Mouse (Mus musculus): ENCODE results near the gene Olfr283. TPM values are rescaled to one million over a fixed set of nuclear protein-coding genes. Genes with fewer than 3 reads are reported as not detected.
A peak's percentile ranks its signal among the peaks of the same experiment; 100 is the strongest.

Gene Olfr283
- total RNA-seq (2014; rRNA removed) (not detected in 2 replicates), polyA plus RNA-seq (2012; rRNA removed) (not detected in 2 replicates)

DNA sequence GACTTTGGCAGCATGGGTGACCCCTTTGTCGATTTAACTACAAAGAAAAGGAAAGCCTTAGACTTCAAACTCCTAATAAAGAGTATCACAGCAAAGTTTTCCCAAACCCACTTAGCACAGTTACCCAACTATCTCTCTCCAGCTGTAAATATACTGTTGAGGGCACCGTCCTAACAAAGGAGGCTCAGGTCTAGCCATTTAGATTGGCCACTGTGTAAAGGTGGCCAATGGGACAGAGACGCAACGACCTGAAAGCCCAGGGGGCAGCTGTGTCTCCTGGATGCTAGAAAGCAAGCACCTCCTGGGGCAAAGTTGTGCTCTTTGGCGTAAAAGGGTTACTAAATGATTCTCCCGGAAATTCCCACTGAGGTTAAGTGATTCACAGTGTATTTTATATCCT is at the start of gene Olfr283:
Gene Olfr283, minus strand, starts transcription at position 101 of the 400 bp plus-strand sequence.
- no peaks in the 10 kb centered on the region for H3K27me3 ChIP-seq (ENCODE audit: control insufficient read depth, insufficient read depth, low read length)
- H3K79me2 ChIP-seq (ENCODE audit: control insufficient read depth, insufficient read depth, low read length), result no peaks in the 10 kb centered on the region
- TF ChIP-seq POLR2A (IDR thresholded peaks at IDR 0.05; ENCODE audit: extremely low read depth, insufficient read depth, low read length) (no peak), CTCF (IDR thresholded peaks at IDR 0.05; ENCODE audit: low read depth, low read length) (no peak)
- no peak within 1 kb of the TSS for H3K27ac ChIP-seq (replicated peaks; ENCODE audit: insufficient read depth, low read depth, low read length)
- WGBS, result 80% methylated on average over 6 of the region's 6 CpGs
- H3K9ac ChIP-seq (ENCODE audit: low read depth, low read length), result no peak within 1 kb of the TSS
- no peaks in the 10 kb centered on the region for H3K36me3 ChIP-seq (ENCODE audit: control insufficient read depth, insufficient read depth, low read length)
- no peaks in the 10 kb centered on the region for H3K4me1 ChIP-seq (ENCODE audit: control insufficient read depth, insufficient read depth, low read length)
- DNase-seq (ENCODE audit: extremely low read depth, low read depth, low spot score), result no peak
- no peak within 1 kb of the TSS for H3K4me3 ChIP-seq (ENCODE audit: insufficient read depth, low read depth, low read length)

DNA sequence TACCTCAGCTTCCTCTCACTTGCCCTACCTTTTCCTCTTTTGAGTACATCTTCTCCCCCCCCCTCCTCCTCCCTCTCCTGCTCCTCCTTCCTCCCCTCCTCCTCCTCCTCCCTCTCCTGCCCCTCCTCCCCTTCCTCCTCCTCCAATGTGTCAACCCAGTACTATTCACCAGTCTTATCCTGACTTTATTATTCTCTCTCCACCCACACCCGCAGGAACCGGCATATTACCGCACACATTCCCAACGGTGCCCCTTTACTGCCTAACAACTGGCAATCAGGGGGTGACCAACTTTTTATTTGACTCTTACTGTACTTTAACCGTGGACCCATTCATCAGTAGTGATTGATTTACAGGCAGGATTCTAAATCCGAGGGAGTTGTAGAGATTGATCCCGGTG is 44.4 kb upstream of the Olfr283 start:
- Histone ChIP-seq H3K79me2 (ENCODE audit: control insufficient read depth, insufficient read depth, low read length) (no peaks in the 10 kb centered on the region), H3K27me3 (ENCODE audit: control insufficient read depth, insufficient read depth, low read length) (no peaks in the 10 kb centered on the region), H3K36me3 (ENCODE audit: control insufficient read depth, insufficient read depth, low read length) (no peaks in the 10 kb centered on the region), H3K4me3 (ENCODE audit: insufficient read depth, low read depth, low read length) (no peak overlapping the region), H3K9ac (ENCODE audit: low read depth, low read length) (no peak overlapping the region), H3K27ac (replicated peaks; ENCODE audit: insufficient read depth, low read depth, low read length) (no peak overlapping the region), H3K4me1 (ENCODE audit: control insufficient read depth, insufficient read depth, low read length) (no peaks in the 10 kb centered on the region)
- 85% methylated on average over 7 of the region's 7 CpGs for WGBS
- TF ChIP-seq CTCF (IDR thresholded peaks at IDR 0.05; ENCODE audit: low read depth, low read length) (no peak), POLR2A (IDR thresholded peaks at IDR 0.05; ENCODE audit: extremely low read depth, insufficient read depth, low read length) (no peak)
- DNase-seq (ENCODE audit: extremely low read depth, low read depth, low spot score), result no peak

DNA sequence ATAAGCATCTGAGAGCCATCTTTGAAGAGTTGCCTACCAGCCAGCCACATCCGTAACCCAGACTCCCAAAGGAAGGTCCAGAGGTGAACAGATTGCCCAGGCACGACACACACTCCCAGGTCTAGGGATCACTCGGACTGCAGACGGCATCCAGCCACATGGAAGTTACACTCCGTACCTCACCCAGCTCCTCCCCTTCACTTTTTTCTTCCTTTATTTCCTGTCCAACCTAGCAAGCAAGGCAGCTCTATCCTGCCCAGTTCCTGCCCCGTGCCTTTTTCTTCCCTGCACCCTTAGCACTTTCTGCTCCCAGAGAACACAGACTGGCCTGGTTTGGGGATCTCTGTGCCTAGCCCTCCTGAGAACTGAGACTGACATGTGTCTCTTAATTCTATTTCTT is 44.0 kb upstream of the Olfr283 start:
- H3K4me3 ChIP-seq (ENCODE audit: insufficient read depth, low read depth, low read length), result no peak overlapping the region
- no peak for TF ChIP-seq POLR2A (IDR thresholded peaks at IDR 0.05; ENCODE audit: extremely low read depth, insufficient read depth, low read length)
- TF ChIP-seq CTCF (IDR thresholded peaks at IDR 0.05; ENCODE audit: low read depth, low read length), result no peak
- no peak overlapping the region for H3K27ac ChIP-seq (replicated peaks; ENCODE audit: insufficient read depth, low read depth, low read length)
- H3K27me3 ChIP-seq (ENCODE audit: control insufficient read depth, insufficient read depth, low read length), result no peaks in the 10 kb centered on the region
- no peak overlapping the region for H3K9ac ChIP-seq (ENCODE audit: low read depth, low read length)
- no peaks in the 10 kb centered on the region for H3K4me1 ChIP-seq (ENCODE audit: control insufficient read depth, insufficient read depth, low read length)
- no peak for DNase-seq (ENCODE audit: extremely low read depth, low read depth, low spot score)
- 68% methylated on average over 6 of the region's 6 CpGs for WGBS
- no peaks in the 10 kb centered on the region for H3K79me2 ChIP-seq (ENCODE audit: control insufficient read depth, insufficient read depth, low read length)
- no peaks in the 10 kb centered on the region for H3K36me3 ChIP-seq (ENCODE audit: control insufficient read depth, insufficient read depth, low read length)

DNA sequence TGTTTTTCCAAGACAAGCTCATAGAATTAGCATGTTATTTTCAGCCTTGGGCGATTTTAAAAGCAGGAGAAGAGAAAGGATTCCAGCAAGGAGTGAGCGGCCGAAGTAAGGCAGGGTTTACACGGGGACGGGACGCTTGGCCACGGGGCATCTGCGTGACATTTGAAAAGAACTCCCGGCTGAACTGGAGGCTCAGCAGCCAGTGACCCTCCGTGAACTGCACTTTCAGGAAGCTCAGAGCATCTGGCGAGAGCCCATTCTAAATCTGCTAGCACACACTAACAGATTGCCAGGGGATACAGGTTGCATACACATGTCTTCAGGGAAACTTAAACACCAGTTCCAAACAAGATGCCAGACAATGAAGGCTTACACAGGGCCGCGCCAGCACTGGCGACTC is 43.6 kb upstream of the Olfr283 start:
- TF ChIP-seq POLR2A (IDR thresholded peaks at IDR 0.05; ENCODE audit: extremely low read depth, insufficient read depth, low read length), result no peak
- TF ChIP-seq CTCF (IDR thresholded peaks at IDR 0.05; ENCODE audit: low read depth, low read length), result no peak
- no peak overlapping the region for H3K4me3 ChIP-seq (ENCODE audit: insufficient read depth, low read depth, low read length)
- H3K4me1 ChIP-seq (ENCODE audit: control insufficient read depth, insufficient read depth, low read length), result no peaks in the 10 kb centered on the region
- no peaks in the 10 kb centered on the region for H3K79me2 ChIP-seq (ENCODE audit: control insufficient read depth, insufficient read depth, low read length)
- no peaks in the 10 kb centered on the region for H3K27me3 ChIP-seq (ENCODE audit: control insufficient read depth, insufficient read depth, low read length)
- H3K36me3 ChIP-seq (ENCODE audit: control insufficient read depth, insufficient read depth, low read length), result no peaks in the 10 kb centered on the region
- no peak overlapping the region for H3K9ac ChIP-seq (ENCODE audit: low read depth, low read length)
- no peak overlapping the region for H3K27ac ChIP-seq (replicated peaks; ENCODE audit: insufficient read depth, low read depth, low read length)
- 75% methylated on average over 14 of the region's 14 CpGs for WGBS
- DNase-seq (ENCODE audit: extremely low read depth, low read depth, low spot score), result no peak

DNA sequence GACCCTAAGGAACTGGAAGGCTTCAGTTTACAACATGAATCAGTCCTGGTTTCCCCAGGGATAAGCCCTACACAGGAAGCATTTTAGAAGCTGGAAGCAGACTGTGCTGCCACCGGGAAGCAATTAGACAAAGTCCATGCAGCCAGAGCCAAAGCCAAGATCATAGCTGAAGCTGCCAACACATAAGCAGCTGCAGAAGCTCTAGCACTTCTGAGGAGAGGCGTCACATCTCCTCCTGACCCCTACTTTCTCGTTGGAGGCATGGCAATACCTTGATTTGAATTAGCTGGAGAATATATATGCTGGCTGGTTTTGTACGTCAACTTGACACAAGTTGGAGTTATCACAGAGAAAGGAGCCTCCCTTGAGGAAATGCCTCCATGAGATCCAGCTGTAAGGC is 40.2 kb upstream of the Olfr283 start:
- H3K27ac ChIP-seq (replicated peaks; ENCODE audit: insufficient read depth, low read depth, low read length), result no peak overlapping the region
- H3K4me1 ChIP-seq (ENCODE audit: control insufficient read depth, insufficient read depth, low read length), result no peaks in the 10 kb centered on the region
- H3K4me3 ChIP-seq (ENCODE audit: insufficient read depth, low read depth, low read length), result no peak overlapping the region
- 61% methylated on average over 4 of the region's 4 CpGs for WGBS
- TF ChIP-seq CTCF (IDR thresholded peaks at IDR 0.05; ENCODE audit: low read depth, low read length), result no peak
- TF ChIP-seq POLR2A (IDR thresholded peaks at IDR 0.05; ENCODE audit: extremely low read depth, insufficient read depth, low read length), result no peak
- H3K27me3 ChIP-seq (ENCODE audit: control insufficient read depth, insufficient read depth, low read length), result no peaks in the 10 kb centered on the region
- peak; percentile 7 for DNase-seq (ENCODE audit: extremely low read depth, low read depth, low spot score)
- no peak overlapping the region for H3K9ac ChIP-seq (ENCODE audit: low read depth, low read length)
- H3K36me3 ChIP-seq (ENCODE audit: control insufficient read depth, insufficient read depth, low read length), result no peaks in the 10 kb centered on the region
- H3K79me2 ChIP-seq (ENCODE audit: control insufficient read depth, insufficient read depth, low read length), result no peaks in the 10 kb centered on the region

DNA sequence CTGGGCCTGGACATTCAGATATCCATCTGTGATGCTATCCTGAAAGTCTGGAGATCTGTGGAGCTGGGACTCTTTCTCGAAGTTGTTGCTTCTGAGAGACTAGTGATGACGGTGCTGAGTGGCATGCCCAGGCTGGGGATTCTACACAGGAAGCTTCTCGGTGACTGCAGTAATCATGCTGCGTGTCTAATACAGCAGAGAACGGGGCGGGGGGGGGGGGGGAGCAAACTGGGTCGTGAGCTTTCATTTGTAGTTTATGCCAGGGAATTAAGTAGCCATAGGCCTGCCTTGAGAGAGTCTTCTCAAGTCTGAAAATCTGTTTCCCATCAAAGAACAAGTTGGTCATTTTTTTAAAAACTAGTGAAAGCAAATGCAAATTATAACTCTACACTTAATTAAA is 37.4 kb upstream of the Olfr283 start:
- no peaks in the 10 kb centered on the region for H3K36me3 ChIP-seq (ENCODE audit: control insufficient read depth, insufficient read depth, low read length)
- H3K9ac ChIP-seq (ENCODE audit: low read depth, low read length), result no peak overlapping the region
- H3K4me3 ChIP-seq (ENCODE audit: insufficient read depth, low read depth, low read length), result no peak overlapping the region
- DNase-seq (ENCODE audit: extremely low read depth, low read depth, low spot score), result no peak
- H3K27ac ChIP-seq (replicated peaks; ENCODE audit: insufficient read depth, low read depth, low read length), result no peak overlapping the region
- H3K79me2 ChIP-seq (ENCODE audit: control insufficient read depth, insufficient read depth, low read length), result no peaks in the 10 kb centered on the region
- TF ChIP-seq POLR2A (IDR thresholded peaks at IDR 0.05; ENCODE audit: extremely low read depth, insufficient read depth, low read length) (no peak), CTCF (IDR thresholded peaks at IDR 0.05; ENCODE audit: low read depth, low read length) (no peak)
- H3K27me3 ChIP-seq (ENCODE audit: control insufficient read depth, insufficient read depth, low read length), result no peaks in the 10 kb centered on the region
- H3K4me1 ChIP-seq (ENCODE audit: control insufficient read depth, insufficient read depth, low read length), result no peaks in the 10 kb centered on the region
- WGBS, result 66% methylated on average over 7 of the region's 7 CpGs

Measured in liver, adult 2 months (tissue).